Mouse (Mus musculus) spleen, postnatal 36 days (tissue): ENCODE measurements around the gene Nid2.

ENCODE experiments used
- DNase-seq, 2 experiments: peaks; one replicate each; pipeline ENCODE4 v3.0.0; 2022; ENCODE audit warnings: low spot score in 2 of 2, mixed read lengths in 1 of 2

Nid2 gene

GRCm38 (mm10) chr14:19751025-19751771 lies at the start of gene Nid2:
Gene Nid2 (plus strand): TSS chr14:19751265.
- DNase-seq = peak; percentile 46 to 59

DNA sequence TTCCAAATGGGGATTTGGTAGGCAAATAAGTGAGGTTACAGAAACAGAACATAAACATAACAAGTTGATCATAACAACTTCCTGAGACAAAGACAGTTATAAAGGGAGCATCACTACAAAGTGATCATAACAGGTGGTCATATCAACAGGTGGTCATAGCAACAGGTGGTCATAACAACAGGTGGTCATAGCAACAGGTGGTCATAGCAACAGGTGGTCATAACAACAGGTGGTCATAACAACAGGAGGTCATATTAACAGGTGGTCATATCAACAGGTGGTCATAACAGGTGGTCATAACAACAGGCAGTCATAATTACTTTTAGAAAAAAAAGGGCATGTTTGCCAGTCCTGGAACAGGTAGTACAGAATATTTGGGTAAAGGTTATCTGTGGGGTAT lies 49.5 kb upstream of the Nid2 start:
- no peak for DNase-seq

GRCm38 (mm10) chr14:19705649-19706048 lies 45.4 kb upstream of the Nid2 start:
- DNase-seq = peak; percentile 42 to 50

GRCm38 (mm10) chr14:19706454-19706853 lies 44.6 kb upstream of the Nid2 start:
- peak; percentile 45 to 51 for DNase-seq

GRCm38 (mm10) chr14:19706997-19707396 lies 44.1 kb upstream of the Nid2 start:
- DNase-seq = no peak

DNA sequence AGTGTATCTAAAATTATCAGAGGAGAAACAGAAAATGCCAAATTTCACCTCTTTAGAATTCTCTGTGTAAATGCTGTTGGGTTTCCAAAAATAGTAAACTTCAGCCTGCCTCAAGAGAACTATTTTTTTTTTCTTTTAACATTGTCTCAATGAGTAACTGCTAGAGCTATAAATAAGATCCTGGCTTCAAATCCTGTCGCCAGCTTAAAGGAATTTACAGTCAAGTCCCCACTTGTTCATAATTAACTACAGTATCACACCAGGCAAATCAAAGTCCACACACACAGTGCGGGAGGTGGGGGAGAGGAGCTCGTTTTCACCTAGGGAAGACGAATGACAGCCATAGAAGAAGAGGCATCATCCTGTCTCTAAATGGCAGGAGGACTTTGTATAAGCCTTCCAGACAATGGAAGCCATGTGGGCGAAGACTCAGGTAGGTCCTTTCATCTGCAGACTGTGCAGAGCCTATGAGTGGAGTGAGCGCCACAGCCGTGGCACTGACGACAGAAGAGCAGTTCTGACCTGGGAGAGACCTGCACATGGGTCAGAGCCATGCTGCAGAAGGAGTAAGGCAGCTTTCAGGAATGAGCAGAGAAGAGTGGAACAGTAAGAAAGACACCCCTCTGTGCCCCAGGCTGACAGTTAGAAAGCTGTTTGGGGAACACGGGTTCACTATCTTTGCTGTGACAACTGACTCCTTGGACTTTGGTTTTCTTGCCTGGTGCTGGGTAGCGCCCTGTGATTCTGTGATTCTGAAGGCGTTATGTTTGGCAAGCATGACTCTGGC lies 43.2 kb upstream of the Nid2 start:
- no peak for DNase-seq

DNA sequence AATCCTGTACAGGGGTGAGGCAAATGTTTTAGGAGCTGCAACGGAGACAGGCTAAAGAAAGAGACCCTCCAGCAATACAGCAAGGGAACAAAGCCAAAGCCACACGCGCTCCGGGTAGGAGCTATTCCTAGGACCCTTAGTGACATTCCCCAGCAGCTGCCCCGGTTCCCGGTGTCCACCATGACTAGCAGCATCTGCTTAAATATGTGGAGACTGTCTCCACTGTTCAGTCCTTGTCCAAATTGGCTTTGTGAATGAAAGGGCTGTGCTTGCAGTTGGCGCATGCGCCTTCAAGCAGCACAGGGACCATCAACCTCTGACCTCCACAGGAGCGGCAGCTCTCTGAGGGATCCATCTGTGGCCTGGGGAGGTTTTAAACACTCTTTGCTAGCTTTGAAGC lies 41.9 kb upstream of the Nid2 start:
- no peak for DNase-seq

DNA sequence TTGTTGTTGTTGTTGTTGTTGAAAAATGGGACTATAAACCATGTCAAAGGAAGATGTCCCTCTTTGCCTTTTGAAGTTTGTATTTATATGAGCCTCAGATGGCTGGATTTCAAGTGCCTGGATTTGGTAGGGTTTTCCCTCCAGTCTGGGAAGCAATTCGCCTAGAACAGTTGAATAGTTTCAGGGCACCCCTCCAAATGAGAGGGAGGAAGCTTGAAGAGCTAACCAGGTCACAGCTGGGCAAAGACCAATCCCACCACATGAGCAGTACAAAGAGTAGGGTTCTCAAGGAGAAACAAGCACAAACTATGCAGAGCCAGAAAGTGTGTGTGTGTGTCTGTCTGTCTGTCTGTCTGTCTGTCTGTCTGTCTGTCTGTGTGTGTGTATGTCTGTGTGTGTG lies 39.3 kb upstream of the Nid2 start:
- DNase-seq = no peak

DNA sequence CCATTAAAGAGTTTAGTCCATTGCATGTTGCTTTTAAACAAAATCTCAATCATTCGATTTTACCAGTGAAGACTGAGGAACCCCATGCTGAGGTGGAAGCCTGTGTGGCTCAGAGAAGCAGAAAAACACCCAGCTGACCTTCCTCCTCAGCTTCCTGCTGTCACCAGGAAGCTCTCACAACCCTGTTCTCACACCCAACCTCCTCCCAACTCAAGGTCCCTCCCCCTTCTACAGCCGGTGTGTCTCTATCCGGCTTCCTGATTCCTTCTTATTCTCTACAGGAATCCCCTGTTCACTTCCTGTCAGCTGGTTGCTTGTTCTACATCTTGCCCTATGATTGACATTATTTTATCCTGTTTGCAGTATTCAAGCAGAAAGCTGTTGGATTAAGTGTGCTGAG lies 38.0 kb upstream of the Nid2 start:
- peak; percentile 49 to 52 for DNase-seq

DNA sequence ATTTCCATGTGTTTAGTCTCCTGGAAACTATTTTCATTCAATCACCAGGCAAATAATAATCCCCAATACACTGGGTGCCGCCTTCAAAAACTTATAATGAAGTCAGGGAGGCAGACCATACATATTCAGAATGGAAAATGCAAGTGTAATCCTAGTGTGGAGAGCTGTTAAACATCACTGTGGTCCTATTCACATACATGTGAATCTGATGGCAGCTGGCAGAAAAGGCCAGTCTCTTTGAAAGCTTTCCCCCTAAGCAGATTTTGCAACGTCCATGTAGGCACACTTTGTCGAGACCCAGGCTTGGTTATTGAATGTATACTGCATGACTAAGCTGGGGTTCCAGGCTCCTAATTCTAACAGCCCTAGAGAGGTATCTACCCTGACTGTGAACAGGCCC lies 32.0 kb upstream of the Nid2 start:
- DNase-seq = no peak

DNA sequence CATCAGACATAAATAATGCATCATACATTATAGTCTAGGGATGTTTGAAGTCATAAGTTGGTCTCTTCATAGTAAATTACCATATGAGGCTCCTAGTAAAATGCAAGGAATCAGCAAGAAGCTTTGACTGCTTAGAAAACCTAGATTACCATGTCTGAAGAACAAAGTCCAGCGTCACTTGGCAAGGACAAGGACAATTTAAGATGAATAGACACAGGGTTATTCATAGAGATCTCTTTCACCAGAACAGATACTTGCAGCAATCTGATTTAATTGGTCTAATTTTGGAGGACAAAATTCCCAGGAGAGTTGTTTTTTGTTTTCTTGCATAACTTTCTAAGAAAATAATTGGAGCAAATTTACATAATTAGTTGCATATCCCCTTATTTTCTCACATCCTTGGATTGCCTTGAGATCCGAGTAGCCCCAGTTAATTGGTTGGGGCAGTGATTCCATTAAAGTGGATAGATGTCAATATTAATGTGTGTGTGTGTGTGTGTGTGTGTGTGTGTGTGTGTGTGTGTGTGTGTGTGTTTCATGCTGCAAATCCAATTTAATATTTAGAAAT lies 30.9 kb upstream of the Nid2 start:
- DNase-seq = no peak

GRCm38 (mm10) chr14:19728278-19728677 lies 22.8 kb upstream of the Nid2 start:
- no peak for DNase-seq

GRCm38 (mm10) chr14:19728737-19729136 lies 22.3 kb upstream of the Nid2 start:
- DNase-seq = no peak

GRCm38 (mm10) chr14:19732097-19732496 lies 19.0 kb upstream of the Nid2 start:
- DNase-seq = no peak

GRCm38 (mm10) chr14:19733490-19734282 lies 17.4 kb upstream of the Nid2 start:
- no peak for DNase-seq

DNA sequence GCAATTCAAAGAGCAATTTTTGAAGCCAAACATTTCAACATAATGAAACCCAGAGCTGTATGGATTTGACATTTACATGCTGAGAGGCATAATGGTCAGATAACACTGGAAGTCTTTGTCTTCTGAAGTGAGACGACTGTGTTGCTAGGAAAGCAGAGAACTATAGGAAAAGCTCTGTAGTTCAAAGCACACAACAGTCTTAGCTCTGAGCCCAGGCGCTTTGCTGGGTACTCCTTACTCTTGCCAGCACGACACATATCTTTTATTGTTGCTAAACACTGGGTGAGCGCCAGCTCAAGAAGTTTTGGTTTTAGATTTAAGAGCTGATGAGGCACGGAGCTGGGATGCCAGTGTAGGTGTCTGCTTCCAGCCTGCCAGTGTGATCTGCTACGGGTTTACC lies 15.8 kb upstream of the Nid2 start:
- no peak for DNase-seq

GRCm38 (mm10) chr14:19737568-19737967 lies 13.5 kb upstream of the Nid2 start:
- no peak for DNase-seq

DNA sequence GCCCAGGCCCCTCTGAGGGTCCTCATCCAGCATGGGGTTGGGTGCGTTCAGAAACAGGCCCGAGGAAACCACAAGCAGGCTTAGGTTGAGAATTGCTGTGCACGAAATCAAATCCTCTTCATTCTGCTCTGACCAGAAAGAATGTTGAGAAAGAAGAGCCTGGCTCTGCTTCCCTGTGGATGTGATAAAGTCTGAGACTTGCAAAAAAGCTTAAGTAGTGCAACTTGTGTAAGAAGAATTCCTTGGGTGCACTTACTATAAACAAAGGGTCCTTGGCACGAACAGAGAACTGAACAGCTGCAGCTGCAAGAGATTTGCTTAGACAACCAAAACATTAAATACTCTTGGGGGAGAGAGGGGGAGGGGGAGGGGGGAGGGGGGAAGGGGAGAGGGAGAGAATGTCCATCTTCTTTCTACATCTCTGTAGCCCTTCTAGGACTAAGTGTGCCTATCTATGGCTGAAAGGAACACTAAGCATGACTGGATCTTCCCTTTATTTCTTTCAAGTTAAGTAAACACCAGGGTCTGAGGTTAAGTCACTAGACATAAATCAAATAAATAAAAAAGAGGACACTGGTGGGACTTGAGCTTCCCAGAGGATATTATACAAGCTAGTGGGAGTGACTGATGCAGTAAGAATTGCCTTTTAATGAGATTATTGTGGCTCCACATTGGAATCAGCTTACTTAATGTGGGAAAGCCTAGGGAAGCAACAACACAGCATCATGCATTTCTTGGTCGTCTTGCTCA lies 12.8 kb upstream of the Nid2 start:
- no peak for DNase-seq

DNA sequence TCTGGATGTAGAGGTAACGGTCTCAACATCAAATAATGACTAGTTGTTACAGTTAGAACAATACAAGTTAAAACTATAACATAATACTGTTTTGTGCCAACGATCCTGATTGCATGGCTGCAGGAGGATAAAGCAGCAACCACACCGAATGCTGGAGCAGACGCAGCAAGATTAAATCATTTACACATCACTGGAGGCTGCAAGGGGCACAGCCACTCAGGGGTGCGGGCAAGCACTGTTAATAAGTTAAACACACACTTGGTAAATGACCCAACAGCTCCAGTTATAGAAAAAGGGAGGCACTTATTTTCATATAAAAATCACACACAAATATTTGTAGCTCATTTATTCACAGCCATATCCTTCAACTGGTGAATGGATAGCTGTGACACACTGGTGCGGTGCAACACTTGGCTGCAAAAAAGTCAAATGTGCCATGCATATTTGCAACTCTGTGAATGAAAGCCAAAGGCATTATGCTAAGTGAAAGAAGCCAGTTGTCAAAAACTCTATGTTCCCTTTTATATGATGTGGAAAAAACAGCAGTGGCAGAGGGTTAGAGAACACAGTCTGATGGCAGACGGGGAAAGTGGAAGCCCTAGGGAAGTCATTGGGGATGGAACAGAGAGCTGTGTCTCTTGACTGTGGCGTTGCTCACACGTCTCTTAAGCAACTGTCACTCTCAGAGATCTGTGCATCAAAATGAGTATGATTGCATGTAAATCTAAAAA lies 11.5 kb upstream of the Nid2 start:
- DNase-seq = no peak

GRCm38 (mm10) chr14:19740147-19740738 lies 10.8 kb upstream of the Nid2 start:
- no peak for DNase-seq
